Mouse (Mus musculus): ENCODE results near the gene Erc2. TPM values are rescaled to one million over a fixed set of nuclear protein-coding genes. Genes with fewer than 3 reads are reported as not detected.

Erc2 gene
- polyA plus RNA-seq, 1 experiment from 2014 or later = 1.3 TPM

GRCm38 (mm10) chr14:27667016-27667852 is 45.0 kb downstream of the Erc2 start:
- Histone ChIP-seq H3K9ac (no peak overlapping the region), H3K27me3 (no peaks in the 10 kb centered on the region), H3K4me1 (replicated peaks) (no peaks in the 10 kb centered on the region), H3K36me3 (replicated peaks) (no peaks in the 10 kb centered on the region), H3K4me2 (no peak overlapping the region), H3K9me3 (replicated peaks) (no peaks in the 10 kb centered on the region), H3K4me3 (replicated peaks) (no peak overlapping the region), H3K27ac (replicated peaks) (no peak overlapping the region)
- no peak for ATAC-seq (ENCODE audit: insufficient read depth)
- WGBS (ENCODE audit: insufficient replicate concordance) = 65% methylated on average over 11 of the region's 11 CpGs

- no peaks in the 10 kb centered on the region for H3K36me3 ChIP-seq (replicated peaks)
- no peaks in the 10 kb centered on the region for H3K4me1 ChIP-seq (replicated peaks)
- H3K27ac ChIP-seq (replicated peaks) = no peak overlapping the region
- WGBS (ENCODE audit: insufficient replicate concordance) = 62% methylated on average over 6 of the region's 6 CpGs
- H3K4me2 ChIP-seq = no peak overlapping the region
- no peaks in the 10 kb centered on the region for H3K27me3 ChIP-seq
- H3K9ac ChIP-seq = no peak overlapping the region
- no peak overlapping the region for H3K4me3 ChIP-seq (replicated peaks)
- no peak for ATAC-seq (ENCODE audit: insufficient read depth)
- no peaks in the 10 kb centered on the region for H3K9me3 ChIP-seq (replicated peaks)
These were observed 45.9 kb downstream of the Erc2 start for GRCm38 (mm10) chr14:27668151-27668550.

- 54% methylated on average over 3 of the region's 3 CpGs for WGBS (ENCODE audit: insufficient replicate concordance)
- Histone ChIP-seq H3K9ac (no peak overlapping the region), H3K27ac (replicated peaks) (no peak overlapping the region), H3K9me3 (replicated peaks) (no peaks in the 10 kb centered on the region), H3K4me3 (replicated peaks) (no peak overlapping the region), H3K27me3 (no peaks in the 10 kb centered on the region), H3K4me1 (replicated peaks) (no peaks in the 10 kb centered on the region), H3K4me2 (no peak overlapping the region), H3K36me3 (replicated peaks) (no peaks in the 10 kb centered on the region)
- no peak for ATAC-seq (ENCODE audit: insufficient read depth)
These were observed 47.7 kb downstream of the Erc2 start for GRCm38 (mm10) chr14:27669939-27670338.

- ATAC-seq (ENCODE audit: insufficient read depth) = no peak
- Histone ChIP-seq H3K9ac (no peak overlapping the region), H3K4me3 (replicated peaks) (no peak overlapping the region), H3K36me3 (replicated peaks) (no peaks in the 10 kb centered on the region), H3K27ac (replicated peaks) (no peak overlapping the region), H3K9me3 (replicated peaks) (no peaks in the 10 kb centered on the region), H3K27me3 (no peaks in the 10 kb centered on the region), H3K4me1 (replicated peaks) (no peaks in the 10 kb centered on the region), H3K4me2 (no peak overlapping the region)
- WGBS (ENCODE audit: insufficient replicate concordance) = 70% methylated on average over 7 of the region's 7 CpGs
These were observed 50.5 kb downstream of the Erc2 start for GRCm38 (mm10) chr14:27672761-27673160.

- no peak overlapping the region for H3K4me2 ChIP-seq
- WGBS (ENCODE audit: insufficient replicate concordance) = 60% methylated on average over 4 of the region's 4 CpGs
- no peak for ATAC-seq (ENCODE audit: insufficient read depth)
These were observed 51.9 kb downstream of the Erc2 start for GRCm38 (mm10) chr14:27674096-27674495.

GRCm38 (mm10) chr14:27674561-27674960 is 52.3 kb downstream of the Erc2 start:
- no peak for ATAC-seq (ENCODE audit: insufficient read depth)

More at GRCm38 (mm10) chr14:27674096-27674495, 51.9 kb downstream of the Erc2 start:
- Histone ChIP-seq H3K4me1 (replicated peaks) (no peaks in the 10 kb centered on the region), H3K9ac (no peak overlapping the region), H3K27me3 (no peaks in the 10 kb centered on the region), H3K36me3 (replicated peaks) (no peaks in the 10 kb centered on the region), H3K4me3 (replicated peaks) (no peak overlapping the region), H3K27ac (replicated peaks) (no peak overlapping the region), H3K9me3 (replicated peaks) (no peaks in the 10 kb centered on the region)

GRCm38 (mm10) chr14:27675071-27675470 is 52.8 kb downstream of the Erc2 start:
- WGBS (ENCODE audit: insufficient replicate concordance) = 65% methylated on average over 6 of the region's 6 CpGs
- H3K27ac ChIP-seq (replicated peaks) = no peak overlapping the region
- no peaks in the 10 kb centered on the region for H3K9me3 ChIP-seq (replicated peaks)
- no peak overlapping the region for H3K4me2 ChIP-seq
- no peak for ATAC-seq (ENCODE audit: insufficient read depth)
- H3K4me1 ChIP-seq (replicated peaks) = no peaks in the 10 kb centered on the region
- H3K9ac ChIP-seq = no peak overlapping the region
- H3K36me3 ChIP-seq (replicated peaks) = no peaks in the 10 kb centered on the region
- no peaks in the 10 kb centered on the region for H3K27me3 ChIP-seq
- H3K4me3 ChIP-seq (replicated peaks) = no peak overlapping the region

More at GRCm38 (mm10) chr14:27674561-27674960, 52.3 kb downstream of the Erc2 start:
- H3K4me3 ChIP-seq (replicated peaks) = no peak overlapping the region
- H3K4me2 ChIP-seq = no peak overlapping the region
- no peaks in the 10 kb centered on the region for H3K4me1 ChIP-seq (replicated peaks)
- H3K27ac ChIP-seq (replicated peaks) = no peak overlapping the region
- 68% methylated on average over 10 of the region's 10 CpGs for WGBS (ENCODE audit: insufficient replicate concordance)
- no peaks in the 10 kb centered on the region for H3K9me3 ChIP-seq (replicated peaks)
- no peaks in the 10 kb centered on the region for H3K27me3 ChIP-seq
- H3K9ac ChIP-seq = no peak overlapping the region
- no peaks in the 10 kb centered on the region for H3K36me3 ChIP-seq (replicated peaks)

- peak; percentile 60 for ATAC-seq (ENCODE audit: insufficient read depth)
- Histone ChIP-seq H3K36me3 (replicated peaks) (no peaks in the 10 kb centered on the region), H3K9me3 (replicated peaks) (no peaks in the 10 kb centered on the region), H3K9ac (no peak overlapping the region), H3K4me3 (replicated peaks) (no peak overlapping the region), H3K27me3 (no peaks in the 10 kb centered on the region), H3K27ac (replicated peaks) (peak overlapping the region; percentile 71), H3K4me2 (no peak overlapping the region), H3K4me1 (replicated peaks) (no peaks in the 10 kb centered on the region)
- WGBS (ENCODE audit: insufficient replicate concordance) = 41% methylated on average over 3 of the region's 3 CpGs
These were observed 60.3 kb downstream of the Erc2 start for GRCm38 (mm10) chr14:27682368-27683052.

GRCm38 (mm10) chr14:27695781-27696180 is 73.6 kb downstream of the Erc2 start:
- 66% methylated on average over 7 of the region's 7 CpGs for WGBS (ENCODE audit: insufficient replicate concordance)
- no peak for ATAC-seq (ENCODE audit: insufficient read depth)
- Histone ChIP-seq H3K27ac (replicated peaks) (no peak overlapping the region), H3K4me3 (replicated peaks) (no peak overlapping the region), H3K36me3 (replicated peaks) (no peaks in the 10 kb centered on the region), H3K27me3 (no peaks in the 10 kb centered on the region), H3K9ac (no peak overlapping the region), H3K4me2 (no peak overlapping the region), H3K4me1 (replicated peaks) (no peaks in the 10 kb centered on the region), H3K9me3 (replicated peaks) (no peaks in the 10 kb centered on the region)

- Histone ChIP-seq H3K9me3 (replicated peaks) (no peaks in the 10 kb centered on the region), H3K27me3 (no peaks in the 10 kb centered on the region), H3K27ac (replicated peaks) (no peak overlapping the region), H3K4me1 (replicated peaks) (no peaks in the 10 kb centered on the region), H3K9ac (no peak overlapping the region), H3K4me2 (no peak overlapping the region), H3K4me3 (replicated peaks) (no peak overlapping the region), H3K36me3 (replicated peaks) (no peaks in the 10 kb centered on the region)
- WGBS (ENCODE audit: insufficient replicate concordance) = 70% methylated on average over 7 of the region's 7 CpGs
- no peak for ATAC-seq (ENCODE audit: insufficient read depth)
These were observed 95.1 kb downstream of the Erc2 start for GRCm38 (mm10) chr14:27717364-27717763.

- no peaks in the 10 kb centered on the region for H3K9me3 ChIP-seq (replicated peaks)
- WGBS (ENCODE audit: insufficient replicate concordance) = 50% methylated on average over 4 of the region's 4 CpGs
- H3K27me3 ChIP-seq = no peaks in the 10 kb centered on the region
- no peak overlapping the region for H3K4me3 ChIP-seq (replicated peaks)
- no peaks in the 10 kb centered on the region for H3K4me1 ChIP-seq (replicated peaks)
- H3K27ac ChIP-seq (replicated peaks) = no peak overlapping the region
- no peak overlapping the region for H3K4me2 ChIP-seq
- H3K9ac ChIP-seq = no peak overlapping the region
- H3K36me3 ChIP-seq (replicated peaks) = no peaks in the 10 kb centered on the region
- ATAC-seq (ENCODE audit: insufficient read depth) = no peak
These were observed 97.4 kb downstream of the Erc2 start for GRCm38 (mm10) chr14:27719601-27720000.

Data from liver, embryonic 15.5 days (tissue).